Mouse (Mus musculus): ENCODE measurements around the gene Slc22a23.

The Slc22a23 gene

GRCm38 (mm10) chr13:34343719-34344375, 1.1 kb downstream of the Slc22a23 start:
- no peak for DNase-seq (ENCODE audit: low read depth)

GRCm38 (mm10) chr13:34342286-34342890, 2.6 kb downstream of the Slc22a23 start:
- DNase-seq (ENCODE audit: low read depth): no peak

GRCm38 (mm10) chr13:34336895-34337294, 8.1 kb downstream of the Slc22a23 start:
- peak; percentile 31 for DNase-seq (ENCODE audit: low read depth)

GRCm38 (mm10) chr13:34334847-34335246, 10.1 kb downstream of the Slc22a23 start:
- DNase-seq (ENCODE audit: low read depth): no peak

- DNase-seq (ENCODE audit: low read depth): peak; percentile 82
Observed at GRCm38 (mm10) chr13:34332762-34333161, 12.2 kb downstream of the Slc22a23 start.

- no peak for DNase-seq (ENCODE audit: low read depth)
Observed at GRCm38 (mm10) chr13:34331399-34332186, 13.4 kb downstream of the Slc22a23 start.

GRCm38 (mm10) chr13:34329589-34329988, 15.4 kb downstream of the Slc22a23 start:
- no peak for DNase-seq (ENCODE audit: low read depth)

GRCm38 (mm10) chr13:34326992-34327391, 18.0 kb downstream of the Slc22a23 start:
- peak; percentile 34 for DNase-seq (ENCODE audit: low read depth)

GRCm38 (mm10) chr13:34323361-34323760, 21.6 kb downstream of the Slc22a23 start:
- no peak for DNase-seq (ENCODE audit: low read depth)

- DNase-seq (ENCODE audit: low read depth): no peak
Observed at GRCm38 (mm10) chr13:34320482-34320881, 24.5 kb downstream of the Slc22a23 start.

- DNase-seq (ENCODE audit: low read depth): no peak
Observed at GRCm38 (mm10) chr13:34317051-34317450, 27.9 kb downstream of the Slc22a23 start.

- peak; percentile 21 for DNase-seq (ENCODE audit: low read depth)
Observed at GRCm38 (mm10) chr13:34316511-34316910, 28.5 kb downstream of the Slc22a23 start.

GRCm38 (mm10) chr13:34313033-34313491, 31.9 kb downstream of the Slc22a23 start:
- no peak for DNase-seq (ENCODE audit: low read depth)

GRCm38 (mm10) chr13:34312346-34313002, 32.5 kb downstream of the Slc22a23 start:
- no peak for DNase-seq (ENCODE audit: low read depth)

- no peak for DNase-seq (ENCODE audit: low read depth)
Observed at GRCm38 (mm10) chr13:34311593-34311992, 33.4 kb downstream of the Slc22a23 start.

GRCm38 (mm10) chr13:34308604-34308927, 36.4 kb downstream of the Slc22a23 start:
- no peak for DNase-seq (ENCODE audit: low read depth)

GRCm38 (mm10) chr13:34307696-34308603, 37.0 kb downstream of the Slc22a23 start:
- DNase-seq (ENCODE audit: low read depth): no peak

- DNase-seq (ENCODE audit: low read depth): no peak
Observed at GRCm38 (mm10) chr13:34305964-34306671, 38.9 kb downstream of the Slc22a23 start.

- DNase-seq (ENCODE audit: low read depth): no peak
Observed at GRCm38 (mm10) chr13:34304896-34305295, 40.1 kb downstream of the Slc22a23 start.

GRCm38 (mm10) chr13:34303386-34304016, 41.5 kb downstream of the Slc22a23 start:
- peak; percentile 64 for DNase-seq (ENCODE audit: low read depth)
